Mouse (Mus musculus) brown adipose tissue, adult 24 weeks (tissue): Measurements from ENCODE around the gene Nrcam. TPM values are rescaled to one million over a fixed set of nuclear protein-coding genes. Genes with fewer than 3 reads are reported as not detected.

ENCODE experiments used
- polyA plus RNA-seq: library from polyadenylated mRNA; stranded (reverse); fragments of >200 nt; gene quantifications from 2 replicates; pipeline ENCODE4 v1.2.4, GENCODE M21; 2012; ENCODE audit not compliant: missing spikeins, insufficient read depth, insufficient read length

The Nrcam gene
- polyA plus RNA-seq, 1 experiment, result 0.55 TPM

Other genes with a start within 250 kb of the Nrcam start
- gene Dnajb9, start 118.6 kb upstream of the Nrcam start, polyA plus RNA-seq, result 43.0 and 48.2 TPM in 2 replicates
- 225 and 234 TPM in 2 replicates for gene Pnpla8, start 107.5 kb upstream of the Nrcam start, polyA plus RNA-seq